Mouse (Mus musculus): ENCODE measurements around the gene Cys1.

- TF ChIP-seq CTCF (IDR thresholded peaks at IDR 0.05; ENCODE audit: borderline replicate concordance, insufficient read depth, low read depth, low read length) = no peak
- no peak for TF ChIP-seq POLR2A (IDR thresholded peaks at IDR 0.05; ENCODE audit: borderline replicate concordance, insufficient read depth, low read length)
Observed at GRCm38 (mm10) chr12:24690351-24690750, 8.7 kb upstream of the Cys1 start.
